26 mouse cellular contexts compared by ENCODE assay signal in genomic region chr8:82871986-82872385, GRCm38 (mm10).
"Had no signal": no experiment of that assay in that cellular context is flagged by ENCODE, and none has a peak within 500 bp of the region (broad histone marks: within the 10 kb centered on the region; RNA-seq: fewer than 3 reads in every experiment).

No protein-coding gene starts in this region.

- H3K4me1 ChIP-seq: liver, embryonic 13.5 days; liver, embryonic 15.5 days had no signal

- H3K9ac ChIP-seq: heart, embryonic 13.5 days; heart, embryonic 15.5 days; hindbrain, embryonic 13.5 days; hindbrain, embryonic 15.5 days; kidney, embryonic 15.5 days; limb, embryonic 12.5 days; liver, embryonic 13.5 days; liver, embryonic 15.5 days had no signal

- H3K27me3 ChIP-seq: heart, embryonic 13.5 days; heart, embryonic 15.5 days; hindbrain, embryonic 13.5 days; hindbrain, embryonic 15.5 days; kidney, embryonic 15.5 days; limb, embryonic 12.5 days; liver, embryonic 13.5 days; liver, embryonic 15.5 days had no signal

- H3K36me3 ChIP-seq: heart, embryonic 13.5 days; heart, embryonic 15.5 days; hindbrain, embryonic 13.5 days; hindbrain, embryonic 15.5 days; kidney, embryonic 15.5 days; limb, embryonic 10.5 days; limb, embryonic 12.5 days; liver, embryonic 13.5 days; liver, embryonic 15.5 days had no signal

- ATAC-seq: hindbrain, postnatal 0 days; intestine, postnatal 0 days had no signal

- DNase-seq: gastrocnemius, postnatal 10 days; gastrocnemius, postnatal 36 days; heart, adult 11 months; heart, adult 2 months; heart, postnatal 14 days; heart, postnatal 36 days; kidney, adult 2 months; kidney, adult 9 months; kidney, postnatal 14 days; kidney, postnatal 4 days; liver; liver, embryonic 13.5 days had no signal

- H3K9me3 ChIP-seq: heart, embryonic 13.5 days; heart, embryonic 15.5 days; hindbrain, embryonic 13.5 days; hindbrain, embryonic 15.5 days; kidney, embryonic 15.5 days; limb, embryonic 10.5 days; limb, embryonic 12.5 days; liver, embryonic 13.5 days; liver, embryonic 15.5 days had no signal

- H3K4me3 ChIP-seq: heart, adult 2 months; heart, embryonic 13.5 days; heart, embryonic 15.5 days; hindbrain, embryonic 13.5 days; hindbrain, embryonic 15.5 days; kidney, embryonic 15.5 days; layer of hippocampus, adult 2 months; left cerebral cortex, adult 2 months; limb, embryonic 10.5 days; limb, embryonic 12.5 days; liver, embryonic 13.5 days; liver, embryonic 15.5 days had no signal

- H3K4me2 ChIP-seq: heart, embryonic 11.5 days; heart, embryonic 13.5 days; heart, embryonic 15.5 days; hindbrain, embryonic 13.5 days; hindbrain, embryonic 15.5 days; kidney, embryonic 15.5 days; limb, embryonic 12.5 days; liver, embryonic 11.5 days; liver, embryonic 13.5 days; liver, embryonic 15.5 days had no signal

- H3K27ac ChIP-seq: heart, adult 2 months; heart, embryonic 13.5 days; heart, embryonic 15.5 days; hindbrain, embryonic 13.5 days; hindbrain, embryonic 15.5 days; hindbrain, postnatal 0 days; layer of hippocampus, adult 2 months; left cerebral cortex, adult 2 months; limb, embryonic 10.5 days; limb, embryonic 12.5 days; liver, embryonic 13.5 days; liver, embryonic 15.5 days had no signal
